Mouse (Mus musculus): ENCODE measurements at regions not wholly inside any gene's neighbourhood (a gene's known extent, or its start where the extent isn't known, plus 50 kb on each side); places are given as distances from the start of the nearest gene placed in this dataset.
A peak's percentile ranks its signal among the peaks of the same experiment; 100 is the strongest.

GRCm38 (mm10) chr5:74792301-74792700 lies 89.6 kb upstream of the Lnx1 start:
- TF ChIP-seq CTCF (IDR thresholded peaks at IDR 0.05; ENCODE audit: insufficient read depth, low read length) (peak; percentile 29; the same call in 1 of the 2 replicates), POLR2A (IDR thresholded peaks at IDR 0.05; ENCODE audit: borderline replicate concordance, extremely low read depth, low read depth, low read length) (no peak)
